Mouse (Mus musculus) lung, embryonic 15.5 days (tissue): ENCODE measurements at regions not wholly inside any gene's neighbourhood (a gene's known extent, or its start where the extent isn't known, plus 50 kb on each side); places are given as distances from the start of the nearest gene placed in this dataset.
A peak's percentile ranks its signal among the peaks of the same experiment; 100 is the strongest.
"Not testable (repeated sequence)": the region's sequence is repeated elsewhere in the genome, so short reads cannot be mapped to it uniquely, and the experiment has no call there.

Experiments used
- ATAC-seq: fragments of 200-750 bp; cut with Nextera tagmentation; 2 replicates; pipeline ENCODE4 v1.8.0; 2017; ENCODE audit warnings: moderate number of reproducible peaks, borderline replicate concordance; ENCODE audit not compliant: low FRiP score, low TSS enrichment; ENCODE audit errors: extremely low read depth
- H3K27ac ChIP-seq: fragments of 300-500 bp; sonication (generic); 2 replicates; pipeline ENCODE4 v1.5.1; 2015; ENCODE audit warnings: moderate library complexity, mild to moderate bottlenecking, inconsistent platforms
- H3K27me3 ChIP-seq: fragments of 300-500 bp; sonication (generic); 2 replicates; pipeline ENCODE4 v1.6.1; 2015; ENCODE audit warnings: inconsistent platforms
- H3K36me3 ChIP-seq: fragments of 300-500 bp; sonication (generic); 2 replicates; pipeline ENCODE4 v1.6.1; 2015; ENCODE audit warnings: inconsistent platforms
- H3K4me1 ChIP-seq: fragments of 300-500 bp; sonication (generic); 2 replicates; pipeline ENCODE4 v1.6.1; 2015; ENCODE audit warnings: inconsistent platforms
- H3K4me2 ChIP-seq: fragments of 300-500 bp; sonication (generic); 2 replicates; pipeline ENCODE4 v1.6.1; 2015; ENCODE audit warnings: inconsistent platforms, mild to moderate bottlenecking, moderate library complexity
- H3K4me3 ChIP-seq: fragments of 300-500 bp; sonication (generic); 2 replicates; pipeline ENCODE4 v1.5.1; 2015; ENCODE audit warnings: mild to moderate bottlenecking, inconsistent platforms
- H3K9ac ChIP-seq: fragments of 300-500 bp; sonication (generic); 2 replicates; pipeline ENCODE4 v1.6.1; 2015; ENCODE audit warnings: inconsistent platforms
- H3K9me3 ChIP-seq: fragments of 300-500 bp; sonication (generic); 2 replicates; pipeline ENCODE4 v1.6.1; 2016; ENCODE audit warnings: inconsistent platforms
- WGBS: fragments of 180-500 bp; shearing (Covaris S2); methylation state at CpG from one replicate; pipeline ENCODE4 v1.1.7; 2015; 5-methylcytosine and 5-hydroxymethylcytosine counted together

DNA sequence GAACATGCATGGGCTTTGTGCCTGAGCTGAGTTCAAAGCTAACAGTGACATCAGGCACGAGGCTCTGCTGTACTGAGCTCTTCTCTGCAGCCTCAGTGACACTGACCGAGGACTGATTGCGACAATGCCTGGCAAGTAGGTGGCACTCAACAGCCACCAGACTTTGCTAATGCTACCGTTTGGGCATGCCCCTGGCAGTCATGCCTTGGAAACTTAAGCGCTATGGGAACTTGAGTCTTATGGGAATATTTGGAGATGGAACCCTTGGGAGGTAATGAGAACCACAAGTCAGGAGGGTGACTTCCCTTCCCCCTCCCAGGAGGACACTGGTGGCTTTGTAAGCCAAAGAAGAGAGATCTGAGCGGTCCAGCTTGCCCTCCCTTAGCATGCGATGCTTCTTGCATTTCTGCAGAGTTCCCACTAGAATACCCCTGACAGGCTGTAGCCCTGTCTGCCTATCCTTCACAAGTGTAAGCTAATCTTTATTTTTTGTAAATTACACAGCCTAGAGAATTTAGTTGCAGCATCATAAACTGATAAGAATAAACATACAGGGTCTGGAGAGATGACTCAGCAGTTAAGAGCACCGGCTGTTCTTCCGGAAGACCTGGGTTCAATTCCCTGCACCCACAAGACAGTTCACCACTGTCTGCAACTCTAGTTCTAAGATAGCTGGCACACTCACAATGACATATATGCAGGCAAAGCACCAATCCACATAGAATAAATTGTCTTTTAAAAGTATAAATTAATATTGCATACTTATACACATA, 86.4 kb upstream of the Commd3 start:
- WGBS, result 46% methylated on average over 9 of the region's 9 CpGs
- Histone ChIP-seq H3K4me2 (no peak overlapping the region), H3K9me3 (no peaks in the 10 kb centered on the region), H3K36me3 (no peaks in the 10 kb centered on the region), H3K27ac (no peak overlapping the region), H3K4me3 (no peak overlapping the region), H3K9ac (no peak overlapping the region), H3K27me3 (0 out of 2 replicates have a peak, but pooled peaks cover 3% of the 10 kb centered on the region), H3K4me1 (no peaks in the 10 kb centered on the region)
- no peak for ATAC-seq

DNA sequence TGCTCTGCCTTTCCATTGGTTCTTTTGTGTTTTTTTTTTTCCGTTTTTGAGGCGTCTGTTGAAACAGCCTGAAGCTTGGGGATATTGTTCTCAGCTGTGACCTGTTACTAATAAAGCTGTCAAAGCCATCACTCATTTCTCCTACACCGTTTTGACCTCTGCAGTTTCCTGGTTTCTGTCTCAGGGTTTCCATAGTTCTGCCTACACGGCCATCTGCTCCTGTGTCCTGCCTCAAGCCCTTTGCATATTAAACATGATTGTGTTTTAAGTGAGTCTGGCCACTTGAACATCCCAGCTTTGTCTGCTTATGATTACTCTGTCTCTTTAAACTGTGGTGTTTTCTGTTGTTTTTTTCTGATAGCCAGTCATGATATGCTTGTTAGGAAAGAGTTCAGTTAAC, 114.1 kb upstream of the Commd3 start:
- H3K27me3 ChIP-seq, result no peaks in the 10 kb centered on the region
- H3K4me3 ChIP-seq, result no peak overlapping the region
- H3K9ac ChIP-seq, result no peak overlapping the region
- no peak overlapping the region for H3K4me2 ChIP-seq
- no peak overlapping the region for H3K27ac ChIP-seq
- no peaks in the 10 kb centered on the region for H3K9me3 ChIP-seq
- ATAC-seq, result no peak
- no peaks in the 10 kb centered on the region for H3K36me3 ChIP-seq
- no peaks in the 10 kb centered on the region for H3K4me1 ChIP-seq
- WGBS, result 60% methylated on average over 4 of the region's 4 CpGs

DNA sequence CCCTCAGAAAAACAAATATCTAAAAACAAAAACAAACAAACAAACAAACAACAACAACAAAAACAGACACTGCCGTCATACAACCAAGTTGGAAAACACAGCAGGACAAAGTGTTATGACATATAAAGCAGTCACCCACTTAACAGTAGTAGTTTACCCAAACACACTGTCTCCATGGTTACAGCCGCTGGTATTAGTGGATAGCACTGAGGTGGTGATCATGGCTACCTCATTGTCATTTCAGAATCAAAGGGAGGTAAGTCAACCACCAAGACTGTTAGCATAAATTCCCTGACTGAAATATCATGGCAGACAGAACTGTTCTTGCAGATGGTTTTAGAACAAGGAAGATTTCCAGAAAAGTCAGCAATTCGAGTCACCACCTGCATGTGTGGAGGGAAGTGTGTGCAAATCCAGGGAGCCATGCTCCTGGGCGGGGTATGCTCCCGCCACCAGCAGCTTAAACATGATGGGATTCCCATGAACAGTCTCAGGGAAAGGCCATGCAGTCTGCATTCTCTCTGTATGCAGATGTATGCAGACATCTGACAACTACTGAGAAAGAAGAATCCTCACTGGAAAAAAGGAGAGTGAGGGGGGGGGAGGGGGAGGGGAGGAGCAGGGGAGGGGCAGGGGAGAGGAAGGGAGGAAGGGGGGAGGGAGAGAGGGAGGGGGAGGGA, 124.1 kb upstream of the Commd3 start:
- Histone ChIP-seq H3K9ac (no peak overlapping the region), H3K27me3 (no peaks in the 10 kb centered on the region), H3K4me3 (no peak overlapping the region), H3K36me3 (no peaks in the 10 kb centered on the region), H3K4me2 (no peak overlapping the region), H3K9me3 (no peaks in the 10 kb centered on the region), H3K4me1 (no peaks in the 10 kb centered on the region), H3K27ac (no peak overlapping the region)
- WGBS, result 57% methylated on average over 5 of the region's 5 CpGs
- ATAC-seq, result no peak

DNA sequence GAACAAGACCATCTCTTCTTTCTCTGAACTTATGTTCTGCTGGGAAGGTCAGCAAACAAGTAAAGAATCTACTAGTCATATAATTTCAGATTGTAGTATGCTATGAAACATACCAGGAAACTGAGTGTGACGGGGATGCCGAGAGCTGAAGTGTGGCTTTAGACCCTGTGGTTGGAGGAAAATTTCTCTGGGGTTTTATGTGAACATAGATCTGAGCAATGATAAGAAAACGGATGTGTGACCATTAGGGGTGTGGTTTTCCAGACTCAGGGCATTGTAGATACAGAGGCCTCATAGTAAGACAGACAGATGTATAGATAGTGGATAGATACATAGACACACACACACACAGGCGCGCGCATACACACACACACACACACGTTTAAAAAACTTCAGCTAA, 131.8 kb upstream of the Dnajc1 start:
- ATAC-seq, result no peak
- H3K9me3 ChIP-seq, result no peaks in the 10 kb centered on the region
- no peak overlapping the region for H3K4me3 ChIP-seq
- no peaks in the 10 kb centered on the region for H3K36me3 ChIP-seq
- H3K4me2 ChIP-seq, result no peak overlapping the region
- H3K4me1 ChIP-seq, result no peaks in the 10 kb centered on the region
- WGBS, result 69% methylated on average over 7 of the region's 7 CpGs
- H3K27me3 ChIP-seq, result no peaks in the 10 kb centered on the region
- H3K9ac ChIP-seq, result no peak overlapping the region
- no peak overlapping the region for H3K27ac ChIP-seq

DNA sequence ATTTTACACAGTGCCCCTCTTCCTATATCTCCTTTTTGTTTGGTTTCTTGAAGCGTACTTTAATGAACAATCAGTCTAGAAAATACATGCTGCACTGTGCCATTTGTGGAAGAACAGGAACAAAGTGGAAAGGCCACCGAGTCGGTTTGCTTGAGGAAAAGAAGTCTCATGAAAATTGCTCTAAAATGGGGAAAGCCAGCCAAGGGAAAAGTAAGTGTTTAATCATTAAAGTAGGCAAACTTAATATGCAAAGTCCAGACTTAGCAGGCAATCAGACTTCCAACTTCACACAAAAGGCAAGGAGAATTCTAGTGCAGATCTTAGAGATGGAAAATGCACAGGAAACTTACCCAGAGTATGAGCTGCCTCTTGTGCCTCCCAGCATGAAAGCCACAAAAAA, 131.3 kb upstream of the Dnajc1 start:
- Histone ChIP-seq H3K27me3 (no peaks in the 10 kb centered on the region), H3K4me1 (no peaks in the 10 kb centered on the region), H3K4me2 (no peak overlapping the region), H3K9me3 (no peaks in the 10 kb centered on the region), H3K36me3 (no peaks in the 10 kb centered on the region), H3K9ac (no peak overlapping the region), H3K4me3 (no peak overlapping the region), H3K27ac (no peak overlapping the region)
- WGBS, result 72% methylated on average over 3 of the region's 3 CpGs
- ATAC-seq, result no peak

DNA sequence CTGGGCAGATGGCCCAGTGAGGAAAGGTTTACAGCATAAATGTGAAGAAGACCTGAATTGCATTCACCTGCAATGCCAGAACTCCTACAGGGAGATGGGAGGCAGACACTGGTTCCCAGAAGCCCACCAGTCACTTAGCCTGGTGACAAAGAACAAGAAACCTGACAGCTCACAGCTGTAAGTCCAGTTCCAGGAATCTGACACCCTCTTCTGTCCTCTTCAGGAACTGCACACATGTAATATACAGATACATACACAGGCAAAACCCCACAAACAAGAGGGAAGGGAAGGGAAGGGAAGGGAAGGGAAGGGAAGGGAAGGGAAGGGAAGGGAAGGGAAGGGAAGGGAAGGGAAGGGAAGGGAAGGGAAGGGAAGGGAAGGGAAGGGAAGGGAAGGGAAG, 120.8 kb upstream of the Dnajc1 start:
- no peak for ATAC-seq
- Histone ChIP-seq H3K9me3 (no peaks in the 10 kb centered on the region), H3K27me3 (no peaks in the 10 kb centered on the region), H3K36me3 (no peaks in the 10 kb centered on the region), H3K9ac (no peak overlapping the region), H3K4me3 (no peak overlapping the region), H3K4me1 (no peaks in the 10 kb centered on the region), H3K27ac (no peak overlapping the region), H3K4me2 (no peak overlapping the region)

DNA sequence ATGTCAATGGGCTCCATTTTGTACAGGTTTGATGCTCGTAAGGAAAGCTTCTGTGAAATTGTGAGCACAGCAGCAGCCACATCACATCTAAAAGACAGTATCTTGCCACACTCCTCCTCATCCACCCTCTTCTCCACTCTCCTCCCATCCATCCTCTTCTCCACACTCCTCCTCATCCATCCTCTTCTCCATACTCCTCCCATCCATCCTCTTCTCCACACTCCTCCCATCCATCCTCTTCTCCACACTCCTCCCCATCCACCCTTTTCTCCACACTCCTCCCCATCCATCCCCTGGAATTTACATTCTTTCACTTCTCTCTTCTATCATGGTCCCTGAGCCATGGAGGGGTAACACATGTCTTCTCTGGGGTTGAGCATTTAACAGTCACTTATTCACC, 116.7 kb upstream of the Dnajc1 start:
- no peak for ATAC-seq
- no peak overlapping the region for H3K4me3 ChIP-seq
- no peaks in the 10 kb centered on the region for H3K9me3 ChIP-seq
- H3K4me1 ChIP-seq, result no peaks in the 10 kb centered on the region
- no peaks in the 10 kb centered on the region for H3K27me3 ChIP-seq
- no peak overlapping the region for H3K4me2 ChIP-seq
- 70% methylated on average over 1 of the region's 1 CpGs for WGBS
- H3K27ac ChIP-seq, result no peak overlapping the region
- no peak overlapping the region for H3K9ac ChIP-seq
- no peaks in the 10 kb centered on the region for H3K36me3 ChIP-seq

DNA sequence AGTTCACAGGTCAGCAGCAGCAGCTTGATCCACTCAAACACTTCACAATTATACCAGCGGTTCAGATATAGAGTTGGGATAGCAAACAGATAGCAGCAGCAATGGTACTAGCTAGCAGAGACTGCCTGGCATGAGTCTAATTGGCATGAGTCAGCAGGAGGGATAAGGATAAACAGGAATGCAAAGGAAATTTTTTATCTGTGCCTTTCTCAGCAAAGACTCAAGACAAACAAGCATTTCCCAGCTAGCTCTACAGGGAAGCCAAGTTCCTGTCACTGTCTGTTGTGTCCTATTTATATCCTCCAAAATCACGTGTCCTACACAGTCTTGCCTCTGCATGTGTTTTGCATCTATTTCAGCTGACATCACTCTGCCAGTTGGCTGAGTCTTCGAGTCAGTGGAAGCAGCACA, 80.7 kb upstream of the Dnajc1 start:
- Histone ChIP-seq H3K4me1 (no peaks in the 10 kb centered on the region), H3K27me3 (no peaks in the 10 kb centered on the region), H3K36me3 (no peaks in the 10 kb centered on the region), H3K4me3 (no peak overlapping the region), H3K27ac (peak overlapping the region; percentile 5), H3K9ac (no peak overlapping the region), H3K4me2 (no peak overlapping the region), H3K9me3 (no peaks in the 10 kb centered on the region)
- ATAC-seq, result peak; percentile 92; the same call in 1 of the 2 replicates
- WGBS, result 26% methylated on average over 3 of the region's 3 CpGs

DNA sequence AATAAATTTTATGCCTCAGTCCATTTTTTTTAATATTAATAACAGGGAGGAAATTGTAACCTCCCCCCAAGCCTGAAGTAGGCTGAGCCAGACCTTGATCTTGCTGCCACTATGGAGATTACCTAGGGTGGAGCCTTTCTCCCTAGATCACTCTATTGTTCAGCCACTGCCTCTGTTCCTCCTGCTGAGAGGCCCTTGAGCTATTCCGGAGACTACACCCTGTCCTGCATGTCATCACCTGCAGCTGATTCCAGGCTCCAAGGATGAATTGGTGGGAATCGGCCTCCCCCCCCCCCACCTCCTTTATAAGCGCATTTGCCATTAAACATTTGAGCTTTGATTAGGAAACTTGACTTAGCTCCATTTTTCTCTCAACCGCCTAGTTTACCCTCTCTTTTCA, 68.3 kb upstream of the Dnajc1 start:
- Histone ChIP-seq H3K27me3 (no peaks in the 10 kb centered on the region), H3K4me1 (no peaks in the 10 kb centered on the region), H3K27ac (no peak overlapping the region), H3K4me3 (no peak overlapping the region), H3K9ac (no peak overlapping the region), H3K36me3 (no peaks in the 10 kb centered on the region), H3K4me2 (no peak overlapping the region), H3K9me3 (no peaks in the 10 kb centered on the region)
- 93% methylated on average over 4 of the region's 4 CpGs for WGBS
- no peak for ATAC-seq

DNA sequence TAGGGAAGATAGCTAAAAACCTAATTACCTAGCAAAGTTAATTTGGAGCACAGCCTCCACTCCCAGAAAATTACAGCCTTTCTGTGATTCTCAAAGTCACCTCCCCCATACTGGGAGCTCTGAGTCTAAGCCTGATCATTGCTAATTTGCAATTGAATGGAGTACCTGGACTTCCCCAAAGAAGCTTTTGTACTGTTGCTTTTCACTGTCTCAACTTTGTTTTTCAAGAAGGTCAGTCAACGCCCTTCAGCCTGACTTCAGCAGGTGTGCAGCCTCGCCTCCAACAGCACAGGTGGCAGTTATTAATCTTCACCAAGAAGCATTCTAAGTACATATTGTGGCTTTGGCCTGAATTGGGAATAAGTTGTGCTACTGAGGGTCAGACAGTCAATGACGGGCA, 67.7 kb upstream of the Dnajc1 start:
- H3K27ac ChIP-seq, H3K4me2 ChIP-seq, H3K36me3 ChIP-seq, H3K4me1 ChIP-seq, H3K9ac ChIP-seq, H3K27me3 ChIP-seq, H3K9me3 ChIP-seq, H3K4me3 ChIP-seq, ATAC-seq: not testable (repeated sequence)
- WGBS, result 85% methylated on average over 3 of the region's 3 CpGs

DNA sequence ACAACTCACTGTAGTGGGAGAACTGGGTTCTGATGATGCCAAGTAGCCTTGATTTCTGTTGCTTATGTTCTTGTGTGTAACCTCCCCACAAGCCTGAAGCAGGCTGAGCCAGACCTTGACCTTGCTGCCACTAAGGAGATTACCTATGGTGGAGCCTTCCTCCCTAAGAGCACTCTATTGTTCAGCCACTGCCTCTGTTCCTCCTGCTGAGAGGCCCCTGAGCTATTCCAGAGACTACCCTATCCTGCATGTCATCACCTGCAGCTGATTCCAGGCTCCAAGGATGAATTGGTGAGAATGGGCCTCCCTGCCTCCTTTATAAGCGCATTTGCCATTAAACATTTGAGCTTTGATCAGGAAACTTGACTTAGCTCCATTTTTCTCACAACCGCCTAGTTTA, 60.8 kb upstream of the Dnajc1 start:
- not testable (repeated sequence) for H3K27ac ChIP-seq, H3K9me3 ChIP-seq, H3K36me3 ChIP-seq, H3K4me3 ChIP-seq, H3K27me3 ChIP-seq, ATAC-seq, H3K4me1 ChIP-seq, H3K9ac ChIP-seq
- 44% methylated on average over 2 of the region's 2 CpGs for WGBS
- peak overlapping the region; percentile 24; the same call in 1 of the 2 replicates for H3K4me2 ChIP-seq

DNA sequence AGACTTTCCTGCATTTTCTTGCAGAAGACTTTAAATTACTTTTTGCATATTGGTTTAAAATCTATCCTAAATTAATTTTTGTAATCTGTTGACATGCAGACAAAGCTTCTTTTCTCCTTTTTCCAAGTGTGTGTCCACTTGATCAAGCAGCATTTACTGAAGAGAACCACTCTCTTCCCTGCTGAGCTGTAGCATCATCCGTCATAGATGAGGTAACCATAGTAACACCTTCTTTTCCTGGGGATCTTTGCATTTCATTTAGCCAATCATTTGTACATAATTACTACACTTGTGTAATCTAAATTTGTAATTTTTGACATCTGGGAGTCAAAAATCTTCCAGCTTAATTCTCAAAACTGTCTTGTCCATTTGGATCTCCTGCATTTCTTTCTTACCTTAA, 53.2 kb upstream of the Dnajc1 start:
- Histone ChIP-seq H3K36me3 (no peaks in the 10 kb centered on the region), H3K27ac (no peak overlapping the region), H3K4me2 (no peak overlapping the region), H3K9me3 (no peaks in the 10 kb centered on the region), H3K4me1 (no peaks in the 10 kb centered on the region), H3K4me3 (no peak overlapping the region), H3K27me3 (no peaks in the 10 kb centered on the region), H3K9ac (no peak overlapping the region)
- ATAC-seq, result no peak
- WGBS, result 51% methylated on average over 1 of the region's 1 CpGs
